Mouse (Mus musculus) retina, postnatal 1 day (tissue): ENCODE results near the gene Olfml2b.
A peak's percentile ranks its signal among the peaks of the same experiment; 100 is the strongest.

ENCODE experiments used
- DNase-seq: peaks from one replicate; pipeline ENCODE4 v3.0.0-alpha.2; 2012

The Olfml2b gene

DNA sequence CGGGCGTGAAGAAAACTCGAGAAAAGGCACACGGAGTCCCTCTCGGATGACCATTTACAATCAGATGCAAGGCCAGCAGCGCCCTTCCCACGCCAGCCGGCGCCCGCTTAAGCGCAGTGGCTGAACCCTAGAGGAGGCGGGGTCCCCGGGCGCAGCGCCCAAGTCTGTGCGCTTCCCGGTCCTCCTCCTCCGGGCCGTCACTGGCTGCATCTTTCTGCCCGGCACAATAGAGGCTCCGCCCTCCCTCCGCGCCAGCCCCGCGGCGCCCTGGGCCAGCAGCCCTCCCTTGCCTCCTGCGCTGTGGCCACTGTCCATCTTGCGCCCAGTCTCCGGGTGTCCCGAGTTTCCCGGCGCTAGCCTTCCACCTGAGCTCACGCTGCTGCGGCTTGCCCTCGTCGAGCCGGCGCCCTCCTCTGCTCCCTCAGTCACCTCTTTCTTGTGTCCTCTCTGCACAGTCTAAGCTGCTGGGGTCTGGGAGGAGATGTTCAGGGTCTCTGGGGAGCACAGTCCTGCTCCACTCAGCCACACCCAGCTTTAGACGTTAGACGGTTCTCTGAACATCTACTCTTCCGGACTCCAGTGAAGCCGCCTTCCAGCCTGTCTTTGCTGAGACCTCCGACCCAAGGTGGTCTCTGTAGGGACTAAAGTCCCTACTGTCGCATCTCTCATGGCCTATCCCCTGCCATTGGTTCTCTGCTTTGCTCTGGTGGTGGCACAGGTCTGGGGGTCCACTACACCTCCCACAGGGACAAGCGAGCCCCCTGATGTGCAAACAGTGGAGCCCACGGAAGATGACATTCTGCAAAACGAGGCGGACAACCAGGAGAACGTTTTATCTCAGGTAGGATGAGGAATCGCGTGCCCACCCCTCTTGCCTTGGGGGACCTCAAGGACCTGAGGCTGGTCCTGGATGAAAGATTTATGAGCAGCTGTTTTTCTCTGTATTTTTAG lies at the start of gene Olfml2b:
TSS of gene Olfml2b (plus strand) at position 278 of the 951 bp plus-strand sequence.
- peak; percentile 93 for DNase-seq

DNA sequence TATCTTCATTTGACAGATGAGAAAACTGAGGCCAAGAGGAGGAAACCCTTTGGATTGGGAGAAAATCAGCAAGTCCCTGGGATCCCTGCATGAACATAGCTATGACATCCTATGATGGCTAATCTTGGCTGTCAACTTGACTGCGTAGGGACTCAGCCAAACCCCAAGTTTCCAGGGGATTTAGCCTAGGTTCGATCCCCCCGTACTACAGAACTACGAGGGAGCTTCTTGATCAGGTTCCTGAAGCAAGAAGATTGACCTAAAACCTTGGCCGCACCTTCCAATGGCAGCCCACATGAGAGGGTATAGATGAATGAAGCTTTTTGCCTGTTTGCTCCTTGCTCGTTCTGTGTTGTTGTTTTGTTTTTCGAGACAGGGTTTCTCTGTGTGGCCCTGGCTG lies 49.8 kb upstream of the Olfml2b start:
- DNase-seq, result no peak

DNA sequence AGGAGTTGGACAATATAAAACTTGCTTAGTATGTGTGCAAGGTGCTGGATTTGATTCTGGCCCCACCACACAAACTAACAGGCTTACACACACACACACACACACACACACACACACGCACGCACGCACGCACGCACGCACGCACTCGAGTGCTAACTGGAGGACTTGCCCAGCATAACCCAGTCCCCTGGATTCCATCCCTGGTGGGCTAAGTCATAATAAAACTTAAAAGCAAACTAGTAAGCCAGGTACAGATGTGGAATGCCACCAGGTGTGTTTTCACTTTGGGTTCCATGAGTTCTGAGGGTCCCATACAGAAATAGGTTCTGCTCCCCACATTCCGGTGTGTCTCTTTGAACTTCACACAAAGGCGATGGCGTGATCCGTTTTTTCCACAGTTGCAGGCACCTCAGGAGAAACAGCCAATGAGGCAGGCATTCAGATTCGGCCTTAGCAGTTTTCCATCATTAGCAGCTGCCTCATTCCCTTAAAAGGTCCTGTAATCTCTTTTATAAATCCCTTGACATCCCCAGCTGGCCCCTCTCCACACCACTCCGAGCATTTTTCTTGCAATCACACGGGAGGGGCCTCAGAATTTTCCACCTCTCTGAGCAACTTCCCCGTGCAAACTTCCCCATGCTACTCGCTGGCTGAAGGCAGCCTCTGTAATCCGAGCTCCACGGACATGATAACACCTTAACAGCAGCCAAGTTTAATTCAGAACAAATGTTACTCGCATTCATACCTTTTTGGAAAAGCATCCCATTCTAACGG lies 38.9 kb upstream of the Olfml2b start:
- no peak for DNase-seq

DNA sequence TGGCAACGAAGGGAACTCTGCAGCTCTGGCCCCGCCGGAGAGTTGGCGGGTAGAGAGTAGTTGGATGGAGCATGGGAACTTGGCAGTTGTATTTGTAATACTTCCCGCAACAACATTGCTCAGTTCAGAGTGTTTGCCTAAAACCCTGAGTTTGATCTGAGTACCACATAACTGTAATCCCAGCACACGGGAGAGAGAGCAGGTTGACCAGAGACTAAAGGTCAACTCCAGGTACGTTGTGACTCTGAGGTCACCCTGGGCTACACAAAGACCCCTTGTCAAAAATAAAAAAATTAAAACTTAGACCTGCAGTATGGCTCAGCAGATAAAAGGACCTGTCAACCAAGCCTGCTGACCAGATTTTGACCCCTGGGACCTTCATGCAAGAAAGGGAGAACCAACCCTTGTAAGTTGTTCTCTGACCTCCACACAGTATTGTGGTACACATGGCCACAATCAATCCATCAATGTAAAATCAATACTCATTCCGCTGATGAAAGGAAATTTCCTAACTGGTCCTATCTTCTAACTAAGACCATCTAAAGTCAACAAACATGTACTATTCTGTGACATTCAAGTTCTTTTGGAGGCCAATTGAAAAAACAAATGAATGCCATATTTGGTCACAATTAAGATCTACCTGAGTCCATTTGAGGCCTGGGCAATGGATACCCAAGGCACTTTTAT lies 37.0 kb upstream of the Olfml2b start:
- DNase-seq, result no peak

DNA sequence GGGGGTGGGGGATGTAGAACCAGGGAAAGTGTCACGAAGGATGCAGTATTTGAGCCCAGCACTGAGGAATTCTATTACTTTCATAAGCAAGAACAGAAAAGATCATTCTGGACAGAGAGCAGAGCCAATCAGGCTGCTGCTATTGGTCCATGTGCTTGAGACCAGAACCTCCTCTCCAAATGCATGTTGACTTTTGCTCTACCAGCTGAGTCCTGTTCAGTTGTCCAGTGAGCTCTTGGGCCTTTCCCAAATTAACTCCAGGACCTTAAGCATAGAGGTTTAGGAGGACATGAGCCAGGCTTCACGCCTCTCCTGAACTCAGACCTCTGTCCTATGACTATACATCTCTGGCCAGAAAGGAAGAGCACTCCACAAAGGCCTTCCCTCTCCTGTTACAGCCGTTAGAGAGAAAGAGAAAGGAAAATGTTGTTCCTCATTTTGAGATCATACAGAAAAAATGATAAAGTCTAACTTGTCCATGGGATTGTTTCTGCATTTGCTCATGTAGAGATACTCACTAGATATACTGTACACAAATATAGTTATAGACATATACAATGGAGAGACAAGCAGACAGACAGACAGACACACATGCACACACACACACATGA lies 35.8 kb upstream of the Olfml2b start:
- DNase-seq, result no peak

DNA sequence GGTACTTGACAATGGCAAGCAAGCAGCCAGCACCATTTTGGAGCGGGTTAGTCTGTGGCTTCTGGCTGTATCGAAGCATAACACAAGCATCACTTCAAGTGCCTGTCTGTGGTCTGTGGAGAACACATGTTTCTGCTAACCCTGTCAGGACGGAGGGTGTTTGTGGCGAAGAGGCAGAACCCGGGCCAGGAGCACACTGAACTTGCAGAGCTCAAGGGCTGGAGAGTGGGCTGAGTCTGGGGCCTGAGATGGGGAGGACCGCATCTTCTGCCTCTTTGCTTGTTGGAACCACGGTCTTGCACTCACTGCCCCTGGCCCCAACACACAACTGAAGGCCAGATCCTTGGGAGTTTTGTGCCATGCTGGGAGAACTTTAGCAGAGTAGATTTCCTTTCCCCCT lies 34.5 kb upstream of the Olfml2b start:
- DNase-seq, result no peak

DNA sequence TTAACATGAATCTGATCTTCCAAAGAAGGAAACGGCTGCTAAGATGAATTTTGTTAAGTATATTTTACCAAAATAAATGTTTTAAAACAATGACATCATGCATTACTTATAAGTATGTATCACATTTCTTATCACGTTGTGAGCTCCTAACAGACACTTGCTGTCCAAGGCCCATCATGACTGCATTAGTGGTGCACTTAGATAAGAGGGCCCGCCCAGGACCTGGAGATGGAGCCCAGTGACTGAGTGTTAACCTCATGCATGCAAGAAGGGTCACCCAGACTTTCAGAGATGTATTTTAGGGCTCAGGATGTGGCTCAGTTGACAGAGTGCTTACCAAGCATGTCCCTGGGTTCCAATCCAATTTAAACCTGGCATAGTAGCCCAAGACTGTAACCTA lies 34.0 kb upstream of the Olfml2b start:
- no peak for DNase-seq

DNA sequence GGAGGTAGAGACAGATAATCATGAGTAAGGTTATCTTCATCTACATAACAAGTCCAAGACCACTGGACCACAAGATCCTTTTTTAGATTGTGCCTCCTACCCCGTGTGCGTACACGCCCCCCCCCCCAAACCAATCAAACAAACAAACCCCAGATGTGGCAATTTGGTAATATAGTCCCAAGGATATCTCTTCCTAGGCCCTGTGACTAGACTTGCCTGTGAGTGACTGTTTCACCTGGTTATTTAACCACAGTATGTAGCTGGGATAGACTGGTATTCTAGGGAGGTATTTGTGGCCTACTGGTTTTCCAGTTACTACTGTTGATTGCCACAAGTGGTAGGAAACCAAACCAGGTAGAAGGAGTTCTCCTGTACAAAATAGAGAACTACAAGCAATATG lies 33.6 kb upstream of the Olfml2b start:
- no peak for DNase-seq

DNA sequence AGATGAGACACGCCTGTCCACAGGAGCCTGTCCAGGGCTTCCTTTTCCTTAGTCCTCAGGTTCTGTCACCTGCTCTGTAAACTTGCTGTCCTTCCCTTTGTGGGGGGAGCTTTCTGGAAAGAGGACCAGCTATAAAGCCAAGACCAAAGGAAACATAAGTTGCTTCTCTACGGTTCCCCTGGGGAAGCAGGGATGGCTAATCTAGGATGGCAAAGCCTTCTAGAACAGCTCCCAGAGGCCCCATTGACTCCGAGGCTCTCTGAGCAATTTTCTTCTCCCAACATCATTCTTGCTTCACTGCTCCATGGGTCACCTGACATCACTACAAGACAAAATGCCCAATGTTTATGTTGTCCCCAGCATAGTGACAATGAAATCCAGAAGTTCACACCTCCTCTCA lies 32.7 kb upstream of the Olfml2b start:
- DNase-seq, result no peak

DNA sequence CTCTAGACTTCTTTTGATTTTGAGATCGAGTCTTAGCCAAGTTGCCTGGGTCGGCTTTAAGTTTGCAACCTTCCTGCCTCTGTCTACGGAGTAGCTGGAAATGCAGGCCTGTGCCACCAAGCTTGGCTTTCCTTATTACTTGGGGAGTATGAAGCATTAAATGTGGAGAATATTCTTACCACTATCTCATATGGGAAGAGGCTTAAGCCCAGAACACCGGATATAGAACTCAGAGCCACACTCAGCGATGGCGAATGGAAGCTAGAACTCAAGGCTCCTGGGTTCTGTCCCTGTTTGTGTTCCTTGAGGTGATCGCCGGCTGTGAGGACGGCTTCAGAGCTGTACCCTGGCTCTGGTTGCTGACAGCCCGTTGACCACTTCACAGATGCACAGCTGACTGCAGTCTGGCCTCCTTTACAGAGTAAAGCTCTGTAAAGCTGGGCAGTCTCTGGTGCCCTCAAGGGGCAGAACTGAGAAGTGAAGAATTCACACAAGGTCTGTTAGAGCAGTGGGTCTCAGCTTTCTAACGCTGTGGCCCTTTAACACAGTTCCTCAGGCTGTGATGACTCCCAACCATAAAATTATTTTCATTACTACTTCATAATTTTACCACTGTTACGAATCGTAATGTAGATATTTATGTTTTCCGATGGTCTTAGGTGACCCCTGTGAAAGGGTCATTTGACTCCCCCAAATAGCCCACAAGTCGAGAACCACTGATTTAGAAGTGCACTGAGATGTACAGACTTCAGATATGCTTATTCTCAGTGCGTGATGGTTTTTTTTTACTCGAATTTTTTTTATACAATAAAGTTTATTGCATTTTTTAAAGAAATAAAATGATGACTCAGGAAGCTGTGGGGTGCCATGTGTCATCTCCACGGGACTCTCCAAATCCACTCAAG lies 31.1 kb upstream of the Olfml2b start:
- DNase-seq, result peak; percentile 87

DNA sequence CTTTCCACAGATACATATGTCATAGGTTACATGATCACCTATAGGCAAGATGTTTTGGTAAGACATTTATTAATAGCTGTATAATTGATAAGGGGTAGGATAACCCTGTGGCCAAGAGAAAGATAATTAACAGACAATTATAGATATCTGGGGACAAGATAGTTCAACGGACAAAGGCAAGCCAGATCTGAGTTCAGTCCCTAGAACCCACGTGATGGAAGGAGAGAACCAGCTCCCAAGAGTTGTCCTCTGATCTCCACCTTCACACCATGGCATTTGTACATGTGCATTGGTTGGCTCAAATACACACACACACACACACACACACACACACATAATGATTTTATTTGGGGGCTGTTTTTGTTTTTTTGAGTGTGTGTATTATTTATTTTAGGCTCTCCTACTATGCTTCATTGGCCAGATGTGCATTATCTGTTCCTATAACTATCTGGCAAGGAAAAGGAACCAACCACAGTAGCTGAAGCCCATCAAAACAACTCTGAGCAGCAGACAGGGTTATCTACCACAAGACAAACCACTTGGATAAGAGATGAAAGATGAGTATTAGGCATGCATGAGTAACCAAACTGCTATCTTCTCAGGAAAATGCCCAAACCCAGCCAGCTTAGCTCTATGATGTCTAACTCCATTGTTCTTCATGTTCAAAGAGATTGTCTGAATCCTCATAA lies 24.5 kb upstream of the Olfml2b start:
- no peak for DNase-seq

DNA sequence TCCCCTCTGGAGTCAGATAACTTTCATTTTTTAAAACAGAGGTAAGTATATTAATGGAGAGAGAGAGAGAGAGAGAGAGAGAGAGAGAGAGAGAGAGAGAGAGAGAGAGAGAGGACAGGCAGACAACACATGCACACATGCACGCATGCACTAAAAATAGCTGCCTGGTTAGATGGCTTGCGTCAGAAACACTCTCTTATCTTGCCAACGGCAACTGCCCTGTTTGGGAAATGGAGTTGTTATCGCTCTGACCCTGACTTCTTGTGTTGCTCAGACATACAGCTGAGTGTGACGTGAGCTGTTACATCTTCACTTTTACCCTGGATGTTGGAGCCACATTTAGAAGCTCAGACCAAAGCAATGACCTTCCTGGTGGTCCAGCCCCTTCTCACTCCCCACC lies 21.4 kb upstream of the Olfml2b start:
- DNase-seq, result no peak

DNA sequence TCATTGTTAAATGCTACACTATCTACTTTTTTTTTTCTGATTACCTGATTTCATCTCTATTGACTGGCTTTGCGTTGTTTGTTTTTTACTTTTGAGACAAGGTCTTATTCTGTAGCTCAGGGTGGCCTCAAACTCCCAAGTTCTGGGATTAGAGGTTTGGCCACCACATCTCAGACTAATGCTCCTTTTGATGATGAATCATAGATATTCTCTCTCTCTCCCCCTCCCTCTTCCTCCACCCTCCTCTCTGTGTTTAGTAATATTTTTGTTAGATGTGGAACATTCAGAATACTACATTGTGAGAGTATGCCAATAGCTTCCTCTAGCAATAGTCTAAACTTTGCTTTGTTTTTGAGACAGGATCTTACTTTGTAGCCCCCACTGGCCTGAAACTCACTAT lies 20.9 kb upstream of the Olfml2b start:
- no peak for DNase-seq

DNA sequence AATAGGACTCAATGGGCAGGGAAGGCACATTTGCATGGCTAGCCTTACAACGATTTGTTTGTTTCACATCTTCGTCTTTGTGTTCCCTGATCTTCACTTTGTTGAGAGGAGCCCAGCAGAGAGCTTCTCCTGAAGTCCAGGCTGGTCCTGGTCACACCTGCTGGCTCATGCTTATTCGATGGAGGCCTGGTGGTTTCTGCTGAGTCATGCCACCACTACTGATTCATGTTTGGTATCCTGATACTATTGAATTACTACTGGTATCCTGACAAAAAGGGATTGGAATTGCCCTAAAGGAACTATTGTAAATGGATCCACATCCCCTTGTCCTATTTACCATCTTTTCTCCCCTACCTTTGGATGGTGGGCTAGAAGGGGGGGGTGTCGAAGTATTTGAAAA lies 13.8 kb upstream of the Olfml2b start:
- DNase-seq, result no peak

DNA sequence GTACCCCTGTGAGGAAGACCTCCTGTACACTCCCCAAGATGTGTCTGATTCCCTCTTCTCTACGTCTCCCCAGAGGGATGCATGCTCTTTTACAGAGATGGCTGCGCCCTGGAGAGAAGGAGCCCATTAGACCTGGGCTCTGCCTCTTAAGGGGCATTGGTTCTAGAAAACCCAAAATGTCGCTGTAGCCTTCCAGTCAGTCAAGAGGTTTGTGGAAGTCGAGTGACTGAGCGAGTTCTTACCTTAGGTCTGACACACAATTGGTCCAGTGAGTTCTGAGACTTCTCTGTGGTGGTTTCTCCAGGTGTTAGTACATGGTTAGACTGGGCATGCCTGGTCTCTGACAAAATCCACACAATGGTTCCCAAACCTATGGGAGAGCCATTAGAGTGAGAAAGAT lies 12.8 kb upstream of the Olfml2b start:
- DNase-seq, result no peak

DNA sequence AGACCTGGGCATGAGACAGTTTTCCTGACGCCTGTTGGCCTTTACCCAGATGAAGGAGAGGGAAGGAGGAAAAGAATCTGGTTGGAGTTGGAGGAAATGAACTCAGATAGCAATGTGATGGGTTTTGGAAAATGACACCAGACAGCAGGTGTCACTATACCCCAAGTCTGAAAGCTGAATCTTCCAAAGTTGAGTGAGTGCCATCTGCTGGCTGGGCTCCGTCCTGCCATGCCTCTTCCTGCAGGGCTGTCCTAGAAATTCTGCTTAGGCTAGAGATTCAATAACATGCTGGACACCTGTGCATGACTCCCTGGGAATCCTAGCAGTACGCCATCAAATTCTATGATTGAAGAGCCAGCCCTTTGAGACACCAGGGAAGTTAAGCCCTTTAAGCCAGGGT lies 11.9 kb upstream of the Olfml2b start:
- peak; percentile 80 for DNase-seq

DNA sequence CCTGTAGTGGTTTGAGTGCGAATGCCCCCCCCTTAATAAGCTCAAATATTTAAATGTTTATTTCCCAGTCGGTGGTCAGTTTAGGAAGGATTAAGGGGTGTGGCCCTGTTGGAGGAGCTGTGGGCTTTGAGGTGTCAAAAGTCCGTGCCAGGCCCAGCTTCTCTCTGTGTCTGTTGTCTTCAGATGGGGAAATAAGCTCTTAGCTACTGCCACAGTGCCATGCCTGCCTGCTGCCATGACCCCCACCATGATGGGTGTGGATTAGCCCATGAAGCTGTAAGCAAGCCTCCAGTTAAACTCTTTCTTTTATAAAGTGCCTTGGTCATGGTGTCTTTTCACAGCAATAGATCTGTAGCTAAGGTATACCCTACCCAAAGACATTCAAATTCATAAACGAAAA lies 11.5 kb upstream of the Olfml2b start:
- DNase-seq, result no peak

DNA sequence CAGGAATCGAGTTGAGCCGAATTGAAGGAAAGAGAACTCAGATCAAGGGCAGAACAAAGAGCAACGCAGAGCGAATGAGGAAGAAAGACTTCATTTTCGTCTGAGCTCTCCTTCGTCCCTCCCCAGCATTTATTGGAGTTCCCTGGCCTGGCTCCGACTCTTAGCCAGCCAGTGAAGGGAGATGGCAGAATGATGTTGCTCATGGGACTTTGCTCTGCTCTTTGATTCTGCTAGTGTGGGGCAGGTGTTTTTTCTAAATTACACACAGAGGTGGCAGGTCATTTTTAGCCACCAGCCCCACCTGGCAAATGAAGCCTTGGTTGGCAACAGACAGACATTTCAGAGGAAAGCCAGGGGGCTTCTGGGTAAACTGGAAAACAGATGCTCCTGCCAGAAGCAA lies 5.4 kb upstream of the Olfml2b start:
- DNase-seq, result no peak

DNA sequence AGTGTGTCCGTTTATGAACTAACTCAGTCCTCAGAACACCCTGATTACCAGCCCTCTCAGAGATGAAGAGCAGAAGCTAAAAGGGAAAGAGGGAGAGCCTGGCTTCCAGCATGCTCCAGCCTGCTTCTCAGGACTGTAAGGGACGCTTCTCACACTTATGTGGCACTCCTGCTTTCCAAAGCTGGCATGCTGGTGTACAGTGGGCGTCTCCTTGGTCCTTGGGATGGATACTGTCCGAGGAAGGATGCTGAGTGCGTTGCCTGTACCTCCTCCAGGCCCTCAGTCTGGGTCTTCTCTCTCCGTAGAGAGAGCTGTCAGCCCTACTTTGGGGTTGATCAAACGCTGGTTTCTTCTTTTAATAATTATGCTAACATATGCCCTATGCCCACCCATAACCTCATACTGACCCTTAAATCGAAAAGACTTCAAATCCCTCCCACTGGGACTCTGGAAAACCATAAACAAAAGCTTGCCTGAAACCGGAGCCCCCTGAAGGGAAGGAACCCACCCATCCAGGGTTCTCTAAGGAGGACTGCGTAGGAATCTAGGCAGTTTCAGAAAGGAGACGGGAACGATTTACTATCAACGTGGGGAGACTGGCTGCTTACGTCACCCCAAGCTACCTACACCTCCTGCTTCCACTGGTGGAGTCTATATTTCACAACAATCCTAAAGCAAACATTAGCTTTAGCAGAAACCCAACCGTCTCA lies 1.7 kb downstream of the Olfml2b start:
- no peak for DNase-seq

DNA sequence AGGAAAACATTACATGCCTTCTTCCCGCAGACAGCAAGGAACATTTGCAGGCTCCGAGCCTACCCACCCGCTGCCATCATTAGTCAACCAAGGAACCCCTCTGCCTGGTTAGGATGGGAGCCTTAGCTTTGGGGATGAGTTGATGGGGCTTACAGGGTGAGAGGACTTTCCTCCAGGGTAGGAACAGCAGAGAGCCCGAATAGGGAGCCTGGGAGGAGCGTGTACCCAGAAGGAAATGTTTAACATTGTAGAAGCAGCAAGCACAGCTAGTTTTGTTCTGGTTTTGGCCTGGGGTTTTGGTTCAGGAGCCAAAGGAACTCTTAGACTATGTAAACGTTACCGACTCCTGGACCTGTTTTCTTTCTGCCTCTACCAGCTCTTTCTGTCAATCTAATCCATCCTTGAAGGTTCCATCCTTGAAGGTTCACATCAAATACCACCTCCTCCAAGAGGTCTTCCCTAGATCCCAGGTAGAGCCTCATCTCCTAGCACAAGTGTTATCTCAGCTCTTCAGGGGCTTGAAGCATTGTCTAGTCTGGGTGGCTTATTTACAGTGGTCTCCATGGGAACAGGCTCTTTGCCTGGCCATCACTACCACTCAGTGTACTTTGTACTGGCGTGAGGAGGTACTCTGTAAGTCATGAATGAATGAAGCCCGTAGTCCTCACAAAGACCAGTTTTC lies 2.4 kb downstream of the Olfml2b start:
- DNase-seq, result no peak
